Mouse (Mus musculus) heart, postnatal 14 days (tissue): ENCODE measurements at regions not wholly inside any gene's neighbourhood (a gene's known extent, or its start where the extent isn't known, plus 50 kb on each side); places are given as distances from the start of the nearest gene placed in this dataset.

Source experiments
- DNase-seq, 2 experiments: peaks; one replicate each; pipeline ENCODE4 v3.0.0; 2021 to 2022
- intact Hi-C: fragments of 180-260 bp; cut with DNase I; formaldehyde crosslinking; loops from one replicate; pipeline ENCODE4 v1.15.1; 2025

DNA sequence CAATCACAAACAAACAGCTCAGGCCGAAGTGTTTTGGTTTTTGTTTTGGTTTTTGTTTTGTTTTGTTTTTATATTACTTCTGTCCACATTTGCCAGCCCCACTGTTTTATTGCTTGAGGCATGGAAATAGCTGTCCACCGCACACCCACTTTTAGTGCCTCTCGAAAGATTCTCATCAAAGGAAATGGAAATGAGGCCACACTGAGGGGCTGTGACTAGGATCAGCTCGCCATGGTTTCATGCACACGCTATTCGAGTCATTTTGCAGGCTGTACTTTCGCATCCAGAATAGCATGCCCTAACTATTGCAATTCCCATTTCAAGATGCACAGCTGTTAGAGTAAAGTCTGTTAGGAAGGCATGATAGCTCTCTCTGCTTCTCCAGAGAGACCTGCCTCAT lies 1543.4 kb upstream of the Tenm3 start:
- intact Hi-C loops = no loop called here
- no peak for DNase-seq

- intact Hi-C loops = no loop called here
- no peak for DNase-seq
Observed at GRCm38 (mm10) chr8:50383697-50384096, 1539.9 kb upstream of the Tenm3 start.

DNA sequence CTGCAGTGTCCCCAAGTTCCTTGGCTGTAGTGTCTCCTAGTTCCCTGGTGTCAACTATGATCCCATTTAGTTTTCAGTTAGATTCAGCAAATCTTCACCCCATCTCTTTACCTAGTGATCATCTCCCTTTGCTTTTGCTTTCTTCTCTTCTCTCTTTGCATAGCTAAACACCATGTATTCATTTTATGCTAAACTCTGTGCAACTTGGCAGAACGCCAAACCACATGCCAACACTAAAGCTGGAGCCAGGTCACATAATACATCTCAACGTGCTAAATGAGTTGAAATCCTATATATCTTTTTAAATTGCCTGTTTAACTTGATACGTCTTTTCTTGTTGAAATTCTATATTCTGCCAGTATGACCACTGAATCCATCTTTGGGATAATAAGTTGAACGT lies 1536.0 kb upstream of the Tenm3 start:
- intact Hi-C loops = no loop called here
- DNase-seq = no peak

DNA sequence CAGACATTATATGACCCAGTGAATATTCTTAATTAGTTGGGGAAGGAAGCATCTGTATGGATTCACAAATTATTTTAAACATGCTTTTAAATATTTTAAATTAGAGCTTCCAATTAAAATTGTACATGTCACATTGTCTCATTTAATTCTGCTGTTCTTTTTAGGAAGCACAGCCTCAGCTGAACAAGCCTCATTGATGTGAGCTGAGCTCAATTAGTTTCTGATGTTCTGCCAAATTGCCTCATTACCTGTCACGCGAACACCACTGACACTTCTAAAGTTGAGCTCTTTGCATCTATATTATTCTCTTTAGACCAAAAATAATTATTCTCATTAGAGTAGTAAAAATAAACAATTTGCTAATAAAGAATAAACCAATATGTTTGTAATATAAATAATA lies 1530.0 kb upstream of the Tenm3 start:
- intact Hi-C loops = no loop called here
- no peak for DNase-seq

DNA sequence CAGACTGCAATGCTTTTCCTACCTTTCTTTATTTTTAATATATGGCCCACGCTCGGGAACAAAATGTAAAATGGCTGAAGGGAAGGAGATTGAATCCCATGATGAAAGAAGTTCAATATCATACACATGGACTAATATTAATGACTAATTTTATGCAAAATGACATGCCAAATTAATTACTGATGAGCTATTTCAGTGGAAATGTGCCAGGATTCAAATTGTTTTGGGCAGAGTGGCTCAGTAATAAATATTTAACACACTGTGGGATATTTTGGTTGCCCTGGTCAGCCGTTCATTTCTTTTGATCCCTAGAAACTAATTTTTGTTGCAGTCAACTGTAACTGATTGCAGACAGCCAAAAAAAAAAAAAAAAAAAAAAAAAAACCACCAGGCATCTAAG lies 1482.7 kb upstream of the Tenm3 start:
- intact Hi-C loops = no loop called here
- DNase-seq = no peak

- no peak for DNase-seq
- intact Hi-C loops = no loop called here
Observed at GRCm38 (mm10) chr8:50321356-50321963, 1477.7 kb upstream of the Tenm3 start.

GRCm38 (mm10) chr8:50316641-50317040 lies 1472.9 kb upstream of the Tenm3 start:
- DNase-seq = no peak
- intact Hi-C loops = no loop called here

GRCm38 (mm10) chr8:50310308-50310707 lies 1466.6 kb upstream of the Tenm3 start:
- DNase-seq = no peak
- intact Hi-C loops = no loop called here

DNA sequence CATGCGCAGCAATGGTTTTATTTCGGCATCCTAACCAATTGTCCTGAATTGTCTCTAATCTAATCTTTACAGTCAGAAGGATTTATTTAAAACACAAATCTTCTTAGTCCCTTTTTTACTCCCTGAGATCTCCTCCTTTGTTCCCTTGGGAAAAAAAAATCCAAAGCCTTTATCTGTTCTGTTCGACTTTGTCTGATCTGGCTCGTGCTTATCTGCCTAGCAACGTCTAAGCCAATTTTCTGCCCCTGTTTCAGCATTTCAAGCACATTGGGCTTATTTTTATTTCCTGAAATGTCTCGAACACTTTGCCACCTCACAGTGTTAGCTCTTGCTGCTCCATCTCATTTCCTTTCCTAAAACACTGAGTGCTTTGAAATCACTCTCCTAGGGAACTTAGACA lies 1456.6 kb upstream of the Tenm3 start:
- no peak for DNase-seq
- intact Hi-C loops = no loop called here

- intact Hi-C loops = no loop called here
- peak; percentile 4 to 65 for DNase-seq
Observed at GRCm38 (mm10) chr8:50293501-50293900, 1449.8 kb upstream of the Tenm3 start.

- intact Hi-C loops = no loop called here
- peak; percentile 20 to 37 for DNase-seq
Observed at GRCm38 (mm10) chr8:50292158-50292557, 1448.4 kb upstream of the Tenm3 start.

DNA sequence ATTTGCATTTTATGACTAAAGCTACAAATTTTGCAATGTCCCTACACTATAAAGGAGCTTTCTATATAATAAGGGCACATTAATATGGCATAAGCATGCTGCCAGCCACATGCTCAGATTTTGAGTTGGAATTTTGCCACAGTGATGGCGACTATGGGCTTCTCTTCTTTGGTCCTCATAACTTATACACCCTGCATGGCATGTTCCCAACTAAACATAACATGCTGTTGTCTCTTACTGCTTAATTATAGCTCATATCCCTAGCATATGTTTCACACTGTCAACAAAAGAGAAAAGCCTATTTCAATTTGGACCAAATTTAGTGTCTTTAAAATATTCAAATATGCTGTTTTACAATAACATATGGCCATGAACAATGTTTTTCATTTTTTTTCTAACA lies 1432.6 kb upstream of the Tenm3 start:
- intact Hi-C loops = no loop called here
- no peak for DNase-seq

DNA sequence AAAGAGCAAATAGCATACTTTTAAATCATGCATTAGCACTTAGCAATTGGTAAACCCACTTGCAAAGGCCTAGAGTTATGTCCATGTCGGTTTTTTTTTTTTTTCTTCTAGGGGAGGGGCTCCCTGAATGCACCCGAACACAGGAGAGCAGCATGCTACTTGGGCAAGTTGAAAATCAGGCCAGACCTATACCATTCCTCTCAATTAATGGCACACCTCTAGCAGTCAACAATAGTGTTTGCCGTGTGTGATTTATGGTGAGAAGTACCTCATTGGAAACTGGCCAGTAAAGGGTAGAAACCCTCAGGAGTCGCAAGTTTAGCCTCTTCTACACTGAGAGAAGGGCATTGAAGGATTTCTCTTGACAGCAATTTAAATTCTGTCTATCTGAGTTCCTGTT lies 1421.0 kb upstream of the Tenm3 start:
- intact Hi-C loops = no loop called here
- no peak for DNase-seq
